Mouse (Mus musculus) myocyte (in vitro differentiated cells): Measurements from ENCODE around the gene Sgpl1. TPM values are rescaled to one million over a fixed set of nuclear protein-coding genes. Genes with fewer than 3 reads are reported as not detected.
"Not testable (repeated sequence)": the region's sequence is repeated elsewhere in the genome, so short reads cannot be mapped to it uniquely, and the experiment has no call there.

Experiments
- H3K27me3 ChIP-seq: one replicate; pipeline ENCODE4 v1.6.1; 2011; ENCODE audit not compliant: control insufficient read depth, insufficient read depth, insufficient read length
- H3K36me3 ChIP-seq: one replicate; pipeline ENCODE4 v1.6.1; 2011; ENCODE audit not compliant: control insufficient read depth, insufficient read depth
- H3K4me2 ChIP-seq: one replicate; pipeline ENCODE4 v1.6.1; 2011; ENCODE audit warnings: low read depth, control low read depth
- H3K4me3 ChIP-seq: one replicate; pipeline ENCODE4 v1.5.1; 2011; ENCODE audit warnings: mild to moderate bottlenecking, control low read depth, moderate library complexity
- H3K79me2 ChIP-seq: one replicate; pipeline ENCODE4 v1.6.1; 2011; ENCODE audit not compliant: control insufficient read depth, insufficient read depth
- H3ac ChIP-seq: one replicate; pipeline ENCODE4 v1.6.1; 2011; ENCODE audit not compliant: control insufficient read depth, insufficient read length
- CEBPB ChIP-seq: IDR thresholded peaks from 2 replicates; pipeline ENCODE4 v1.6.1; 2011; ENCODE audit warnings: mild to moderate bottlenecking, moderate library complexity; ENCODE audit not compliant: poor library complexity, insufficient read depth, severe bottlenecking
- E2F4 ChIP-seq: IDR thresholded peaks from one replicate; pipeline ENCODE4 v1.6.1; 2011; ENCODE audit warnings: mild to moderate bottlenecking, control low read depth, moderate library complexity; ENCODE audit not compliant: insufficient read depth
- MAX ChIP-seq: IDR thresholded peaks from one replicate; pipeline ENCODE4 v1.6.1; 2011; ENCODE audit warnings: low read depth, mild to moderate bottlenecking, control low read depth
- MYOD1 ChIP-seq, 3 experiments: IDR thresholded peaks; one replicate each; pipeline ENCODE4 v1.6.1; 2011; ENCODE audit warnings: control low read depth in 2 of 3, low read depth in 2 of 3, mild to moderate bottlenecking in 2 of 3, moderate library complexity in 1 of 3; ENCODE audit not compliant: insufficient read length in 2 of 3, control insufficient read depth in 1 of 3
- MYOG ChIP-seq, 3 experiments: IDR thresholded peaks; one replicate each; pipeline ENCODE4 v1.6.1; 2011; ENCODE audit warnings: control low read depth in 2 of 3, low read depth in 2 of 3, mild to moderate bottlenecking in 2 of 3; ENCODE audit not compliant: insufficient read length in 2 of 3, control insufficient read depth in 1 of 3, insufficient read depth in 1 of 3
- POLR2A ChIP-seq: IDR thresholded peaks from one replicate; pipeline ENCODE4 v1.6.1; 2011; ENCODE audit warnings: low read depth, mild to moderate bottlenecking, control low read depth, moderate library complexity; ENCODE audit not compliant: insufficient read length
- POLR2AphosphoS2 ChIP-seq: IDR thresholded peaks from one replicate; pipeline ENCODE4 v1.6.1; 2011; ENCODE audit warnings: low read depth, control low read depth; ENCODE audit not compliant: insufficient read length
- REST ChIP-seq: IDR thresholded peaks from one replicate; pipeline ENCODE4 v1.6.1; 2011; ENCODE audit warnings: mild to moderate bottlenecking, control low read depth, moderate library complexity; ENCODE audit not compliant: insufficient read depth, insufficient read length
- SRF ChIP-seq: IDR thresholded peaks from one replicate; pipeline ENCODE4 v1.6.1; 2011; ENCODE audit warnings: low read depth; ENCODE audit not compliant: control insufficient read depth, insufficient read length
- TCF12 ChIP-seq: IDR thresholded peaks from one replicate; pipeline ENCODE4 v1.6.1; 2011; ENCODE audit warnings: mild to moderate bottlenecking, control low read depth; ENCODE audit not compliant: poor library complexity, insufficient read depth, severe bottlenecking
- TCF3 ChIP-seq: IDR thresholded peaks from one replicate; pipeline ENCODE4 v1.6.1; 2011; ENCODE audit warnings: low read depth, control low read depth; ENCODE audit not compliant: insufficient read length
- USF1 ChIP-seq: IDR thresholded peaks from one replicate; pipeline ENCODE4 v1.6.1; 2011; ENCODE audit warnings: low read depth, mild to moderate bottlenecking, control low read depth, moderate library complexity
- polyA plus RNA-seq: library from polyadenylated mRNA; unstranded; fragments of >200 nt; fragmentation: generic; extraction: Trizol; gene quantifications from one replicate; pipeline ENCODE4 v1.2.1, GENCODE M21; 2012; ENCODE audit warnings: missing spikeins

Sgpl1 gene
- polyA plus RNA-seq, 1 experiment = 42.6 TPM

- no peaks in the 10 kb centered on the region for H3K27me3 ChIP-seq
- no peak overlapping the region for H3ac ChIP-seq
- H3K4me2 ChIP-seq = peak overlapping the region; percentile 58
- no peak overlapping the region for H3K4me3 ChIP-seq
- H3K79me2 ChIP-seq = peaks cover 33% of the 10 kb centered on the region
- H3K36me3 ChIP-seq = peaks cover 10% of the 10 kb centered on the region
- no peak for TF ChIP-seq CEBPB
- no peak for TF ChIP-seq POLR2AphosphoS2
- no peak for TF ChIP-seq TCF3
- TF ChIP-seq REST = no peak
These were observed 13.5 kb downstream of the Sgpl1 start for GRCm38 (mm10) chr10:61134041-61134440.

- Histone ChIP-seq H3K4me2 (peak overlapping the region; percentile 30), H3ac (no peak overlapping the region), H3K27me3 (no peaks in the 10 kb centered on the region), H3K79me2 (peaks cover 45% of the 10 kb centered on the region), H3K4me3 (no peak overlapping the region), H3K36me3 (peaks cover 17% of the 10 kb centered on the region)
- no peak for TF ChIP-seq TCF3
- TF ChIP-seq USF1 = no peak
- TF ChIP-seq TCF12 = no peak
- TF ChIP-seq MYOD1 (IDR thresholded peaks at IDR 0.05; ENCODE audit: control insufficient read depth in 1 of 3, insufficient read length in 2 of 3, low read depth in 2 of 3) = peak in 1 of 3 experiments; percentile 30
- TF ChIP-seq CEBPB = no peak
- TF ChIP-seq MYOG (IDR thresholded peaks at IDR 0.05; ENCODE audit: control insufficient read depth in 1 of 3, insufficient read depth in 1 of 3, insufficient read length in 2 of 3, low read depth in 2 of 3) = peak in 1 of 3 experiments; percentile 32
- TF ChIP-seq E2F4 = no peak
- TF ChIP-seq MAX = no peak
These were observed 16.5 kb downstream of the Sgpl1 start for GRCm38 (mm10) chr10:61130959-61131358.

- Histone ChIP-seq H3K79me2 (peaks cover 33% of the 10 kb centered on the region), H3ac (no peak overlapping the region), H3K4me2 (no peak overlapping the region), H3K27me3 (no peaks in the 10 kb centered on the region), H3K36me3 (peaks cover 16% of the 10 kb centered on the region), H3K4me3 (no peak overlapping the region)
- TF ChIP-seq TCF12 (no peak), REST (no peak), MAX (no peak), E2F4 (no peak), POLR2A (no peak), MYOD1 (IDR thresholded peaks at IDR 0.05; ENCODE audit: control insufficient read depth in 1 of 3, insufficient read length in 2 of 3, low read depth in 2 of 3) (no peak), MYOG (IDR thresholded peaks at IDR 0.05; ENCODE audit: control insufficient read depth in 1 of 3, insufficient read depth in 1 of 3, insufficient read length in 2 of 3, low read depth in 2 of 3) (no peak), SRF (no peak), USF1 (no peak), POLR2AphosphoS2 (no peak), TCF3 (no peak), CEBPB (no peak)
These were observed 18.7 kb downstream of the Sgpl1 start for GRCm38 (mm10) chr10:61128701-61129365.

GRCm38 (mm10) chr10:61124462-61124861, 23.0 kb downstream of the Sgpl1 start:
- Histone ChIP-seq H3K4me3 (no peak overlapping the region), H3K36me3 (peaks cover 42% of the 10 kb centered on the region), H3ac (no peak overlapping the region), H3K27me3 (no peaks in the 10 kb centered on the region), H3K79me2 (peaks cover 24% of the 10 kb centered on the region), H3K4me2 (no peak overlapping the region)
- TF ChIP-seq CEBPB (no peak), MYOG (IDR thresholded peaks at IDR 0.05; ENCODE audit: control insufficient read depth in 1 of 3, insufficient read depth in 1 of 3, insufficient read length in 2 of 3, low read depth in 2 of 3) (no peak), TCF3 (no peak), MYOD1 (IDR thresholded peaks at IDR 0.05; ENCODE audit: control insufficient read depth in 1 of 3, insufficient read length in 2 of 3, low read depth in 2 of 3) (no peak), E2F4 (no peak)

- Histone ChIP-seq H3K79me2 (peaks cover 19% of the 10 kb centered on the region), H3K27me3 (no peaks in the 10 kb centered on the region)
These were observed 24.1 kb downstream of the Sgpl1 start for GRCm38 (mm10) chr10:61123276-61123913.

GRCm38 (mm10) chr10:61121732-61122131, 25.8 kb downstream of the Sgpl1 start:
- not testable (repeated sequence) for H3K4me2 ChIP-seq, H3ac ChIP-seq, H3K79me2 ChIP-seq, H3K27me3 ChIP-seq, H3K4me3 ChIP-seq
- peaks cover 40% of the 10 kb centered on the region for H3K36me3 ChIP-seq

More at GRCm38 (mm10) chr10:61123276-61123913, 24.1 kb downstream of the Sgpl1 start:
- Histone ChIP-seq H3K4me3 (no peak overlapping the region), H3K4me2 (no peak overlapping the region), H3ac (no peak overlapping the region), H3K36me3 (peaks cover 42% of the 10 kb centered on the region)
- TF ChIP-seq CEBPB (no peak), MYOG (IDR thresholded peaks at IDR 0.05; ENCODE audit: control insufficient read depth in 1 of 3, insufficient read depth in 1 of 3, insufficient read length in 2 of 3, low read depth in 2 of 3) (no peak), POLR2A (no peak), POLR2AphosphoS2 (no peak), MYOD1 (IDR thresholded peaks at IDR 0.05; ENCODE audit: control insufficient read depth in 1 of 3, insufficient read length in 2 of 3, low read depth in 2 of 3) (no peak), TCF3 (no peak), USF1 (no peak), REST (no peak)
